Comparison of ENCODE assay signal across 13 mouse cellular contexts in the genomic region with DNA sequence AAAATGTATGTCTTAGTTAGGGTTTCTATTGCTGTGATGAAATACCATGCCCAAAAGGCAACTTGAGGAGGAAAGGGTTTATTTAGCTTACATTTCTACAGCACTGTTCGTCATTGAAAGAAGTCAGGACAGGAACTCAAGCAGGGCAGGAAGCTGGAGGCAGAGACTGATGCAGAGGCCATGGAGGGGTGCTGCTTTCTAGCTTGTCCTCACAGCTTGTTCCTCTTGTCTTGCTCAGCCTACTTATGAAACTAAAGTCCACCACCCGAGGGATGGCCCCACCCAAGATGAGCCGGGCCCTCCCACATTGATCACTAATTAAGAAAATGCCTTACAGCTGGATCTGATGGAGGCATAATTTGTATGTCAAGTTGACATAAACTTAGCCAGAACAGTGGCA.
"Had no signal": no experiment of that assay in that cellular context is flagged by ENCODE, and none has a peak within 500 bp of the region (broad histone marks: within the 10 kb centered on the region; RNA-seq: fewer than 3 reads in every experiment).

No protein-coding gene starts in this region.

- DNase-seq: kidney, adult 18-20 months; kidney, postnatal 25 days; left cerebral cortex, postnatal 4 days; liver, postnatal 0 days; lung, embryonic 14.5 days; retina, postnatal 1 day; right cerebral cortex, postnatal 25 days; thymus, postnatal 25 days had no signal

- ATAC-seq: inflammation-experienced regulatory T-cells, adult 6 months; intestine, embryonic 16.5 days; liver, postnatal 0 days; lung, postnatal 0 days; midbrain, embryonic 13.5 days; midbrain, embryonic 16.5 days had no signal
